Mouse (Mus musculus) testis, adult 10 weeks (tissue): ENCODE data around the gene Olfr138. TPM values are rescaled to one million over a fixed set of nuclear protein-coding genes. Genes with fewer than 3 reads are reported as not detected.

Source experiments
- polyA plus RNA-seq: library from polyadenylated mRNA; stranded (reverse); fragments of 350-450 nt; fragmentation: Illumina TruSeq; extraction: RNeasy Lipid Tissue Mini Kit (QIAGEN cat#74804); gene quantifications from one replicate; pipeline ENCODE4 v1.2.3, GENCODE M21; 2014; ENCODE audit warnings: low read depth, low replicate concordance

Olfr138 gene
- polyA plus RNA-seq: not detected

DNA sequence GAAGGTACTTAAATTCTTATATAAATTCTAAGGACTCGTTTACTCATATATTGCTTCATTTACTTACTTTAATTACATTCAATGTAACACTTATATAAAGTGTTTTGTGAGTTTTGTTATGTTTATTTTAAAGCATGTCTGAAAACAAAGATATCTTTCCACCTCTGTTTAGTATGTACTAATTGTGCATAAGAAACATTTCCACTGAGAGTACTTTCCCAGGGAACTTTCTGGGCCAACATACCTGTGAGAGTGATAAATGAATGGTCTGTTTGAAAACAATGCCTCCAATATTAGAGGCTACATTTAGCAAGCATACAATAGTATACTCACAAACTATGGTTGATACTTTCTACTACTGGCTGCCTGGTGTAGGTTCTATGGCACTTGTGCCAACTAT, at the start of gene Olfr138:
Gene Olfr138, plus strand, starts transcription at position 301 of the 400 bp plus-strand sequence.

GRCm38 (mm10) chr17:38307470-38307869, 46.6 kb downstream of the Olfr138 start, which contains the start of gene Olfr137:
Gene Olfr137 (minus strand): TSS chr17:38307570.

Other genes with a start within 250 kb of the Olfr138 start
- gene Olfr129, start 201.0 kb upstream of the Olfr138 start, polyA plus RNA-seq: not detected
- gene Olfr130, start 197.1 kb upstream of the Olfr138 start, polyA plus RNA-seq: not detected
- gene Olfr131, start 172.3 kb upstream of the Olfr138 start, polyA plus RNA-seq: not detected
- gene Olfr132, start 126.5 kb upstream of the Olfr138 start, polyA plus RNA-seq: not detected
- not detected for gene Olfr133, start 115.8 kb upstream of the Olfr138 start, polyA plus RNA-seq
- not detected for gene Olfr134, start 89.6 kb upstream of the Olfr138 start, polyA plus RNA-seq
- gene Olfr135, start 56.7 kb upstream of the Olfr138 start, polyA plus RNA-seq: not detected
- gene Olfr137, start 46.5 kb downstream of the Olfr138 start, polyA plus RNA-seq: not detected
- gene Olfr136, start 68.8 kb downstream of the Olfr138 start, polyA plus RNA-seq: not detected
- gene Esp36, start 159.2 kb downstream of the Olfr138 start, polyA plus RNA-seq: not detected